Comparison of ENCODE assay signal across 27 mouse cellular contexts in genomic region chr2:50967133-50967532, GRCm38 (mm10).
DNase-seq lines count a peak whose midpoint lies in the region; ATAC-seq and TF ChIP-seq lines count a peak whose summit lies in the region.
"Had no signal": no experiment of that assay in that cellular context is flagged by ENCODE, and none has a peak within 500 bp of the region (broad histone marks: within the 10 kb centered on the region; RNA-seq: fewer than 3 reads in every experiment).

No protein-coding gene starts in this region.

- no peak for TF ChIP-seq EP300 in liver, postnatal 0 days (IDR thresholded peaks at IDR 0.05; ENCODE audit: low read depth)

- H3K9ac ChIP-seq in forebrain, embryonic 11.5 days (ENCODE audit: low read length): no peak overlapping the region
- no peak overlapping the region for H3K9ac ChIP-seq in forebrain, postnatal 0 days
- no peak overlapping the region for H3K9ac ChIP-seq in liver, postnatal 0 days (replicated peaks)
- no peak overlapping the region for H3K9ac ChIP-seq in liver, embryonic 11.5 days (ENCODE audit: low read depth, low read length)
- no peak overlapping the region for H3K9ac ChIP-seq in neural tube, embryonic 15.5 days (replicated peaks)
- H3K9ac ChIP-seq: heart, embryonic 15.5 days; hindbrain, embryonic 15.5 days; liver, embryonic 12.5 days; midbrain, embryonic 13.5 days; stomach, embryonic 15.5 days had no signal

- peaks cover 18% of the 10 kb centered on the region for H3K4me1 ChIP-seq in forebrain, embryonic 11.5 days (replicated peaks; ENCODE audit: control insufficient read depth, insufficient read depth, low read length)
- H3K4me1 ChIP-seq in forebrain, postnatal 0 days (ENCODE audit: insufficient read depth): 0 out of 2 replicates have a peak, but pooled peaks cover 7% of the 10 kb centered on the region
- H3K4me1 ChIP-seq in liver, postnatal 0 days (ENCODE audit: insufficient read depth): 0 out of 2 replicates have a peak, but pooled peaks cover 4% of the 10 kb centered on the region
- no peaks in the 10 kb centered on the region for H3K4me1 ChIP-seq in liver, embryonic 11.5 days (replicated peaks; ENCODE audit: control insufficient read depth, insufficient read depth, low read length)
- H3K4me1 ChIP-seq in neural tube, embryonic 15.5 days: peaks cover 19% of the 10 kb centered on the region
- H3K4me1 ChIP-seq in embryonic facial prominence, embryonic 10.5 days: peaks cover 23% of the 10 kb centered on the region
- H3K4me1 ChIP-seq: liver, embryonic 12.5 days had no signal

- WGBS in forebrain, embryonic 11.5 days: 33% methylated on average over 4 of the region's 4 CpGs
- 21% methylated on average over 4 of the region's 4 CpGs for WGBS in forebrain, postnatal 0 days
- WGBS in liver, postnatal 0 days (ENCODE audit: insufficient replicate concordance): 57% methylated on average over 4 of the region's 4 CpGs
- 73% methylated on average over 4 of the region's 4 CpGs for WGBS in liver, embryonic 11.5 days
- WGBS in neural tube, embryonic 15.5 days: 46% methylated on average over 4 of the region's 4 CpGs
- 74% methylated on average over 4 of the region's 4 CpGs for WGBS in embryonic facial prominence, embryonic 10.5 days

- no peak overlapping the region for H3K4me2 ChIP-seq in forebrain, embryonic 11.5 days (ENCODE audit: low read depth, low read length, severe bottlenecking)
- H3K4me2 ChIP-seq in forebrain, postnatal 0 days (ENCODE audit: low read depth): no peak overlapping the region
- H3K4me2 ChIP-seq in liver, postnatal 0 days (ENCODE audit: low read depth, low read length): no peak overlapping the region
- no peak overlapping the region for H3K4me2 ChIP-seq in liver, embryonic 11.5 days
- no peak overlapping the region for H3K4me2 ChIP-seq in neural tube, embryonic 15.5 days
- H3K4me2 ChIP-seq: heart, embryonic 15.5 days; hindbrain, embryonic 15.5 days; liver, embryonic 12.5 days; midbrain, embryonic 13.5 days; stomach, embryonic 15.5 days had no signal

- peak; percentile 18; the same call in 1 of the 2 replicates for ATAC-seq in forebrain, embryonic 11.5 days (replicated peaks; ENCODE audit: low FRiP score)
- ATAC-seq in forebrain, postnatal 0 days: no peak
- peak; percentile 61 for ATAC-seq in liver, postnatal 0 days
- no peak for ATAC-seq in liver, embryonic 11.5 days (replicated peaks; ENCODE audit: low FRiP score)
- ATAC-seq in neural tube, embryonic 15.5 days (ENCODE audit: low FRiP score): 0 out of 2 replicates have a peak, but pooled peaks have one; percentile 54
- ATAC-seq: CD4-positive, CD25-positive, alpha-beta regulatory T cell, adult 4 months; liver, embryonic 12.5 days; midbrain, embryonic 13.5 days had no signal

- no peak overlapping the region for H3K4me3 ChIP-seq in forebrain, embryonic 11.5 days (ENCODE audit: low read depth, low read length)
- H3K4me3 ChIP-seq in forebrain, postnatal 0 days (ENCODE audit: low read depth, low read length): no peak overlapping the region
- H3K4me3 ChIP-seq in liver, postnatal 0 days (ENCODE audit: low read depth, low read length): no peak overlapping the region
- no peak overlapping the region for H3K4me3 ChIP-seq in liver, embryonic 11.5 days (ENCODE audit: low read depth, low read length)
- H3K4me3 ChIP-seq in neural tube, embryonic 15.5 days (replicated peaks): no peak overlapping the region
- H3K4me3 ChIP-seq in embryonic facial prominence, embryonic 10.5 days: no peak overlapping the region
- H3K4me3 ChIP-seq: heart, embryonic 15.5 days; hindbrain, embryonic 15.5 days; layer of hippocampus, adult 2 months; limb, embryonic 10.5 days; liver, embryonic 12.5 days; midbrain, embryonic 13.5 days; stomach, embryonic 15.5 days had no signal

- no peaks in the 10 kb centered on the region for H3K9me3 ChIP-seq in forebrain, embryonic 11.5 days (ENCODE audit: control insufficient read depth, low read length)
- no peaks in the 10 kb centered on the region for H3K9me3 ChIP-seq in forebrain, postnatal 0 days (ENCODE audit: low read length)
- no peaks in the 10 kb centered on the region for H3K9me3 ChIP-seq in liver, postnatal 0 days (ENCODE audit: low read length)
- no peaks in the 10 kb centered on the region for H3K9me3 ChIP-seq in liver, embryonic 11.5 days (ENCODE audit: control insufficient read depth, low read length)
- no peaks in the 10 kb centered on the region for H3K9me3 ChIP-seq in neural tube, embryonic 15.5 days (replicated peaks)
- 0 out of 2 replicates have a peak, but pooled peaks cover 6% of the 10 kb centered on the region for H3K9me3 ChIP-seq in embryonic facial prominence, embryonic 10.5 days
- H3K9me3 ChIP-seq: heart, embryonic 15.5 days; hindbrain, embryonic 15.5 days; limb, embryonic 10.5 days; liver, embryonic 12.5 days; midbrain, embryonic 13.5 days; stomach, embryonic 15.5 days had no signal

- TF ChIP-seq CTCF in forebrain, postnatal 0 days (IDR thresholded peaks at IDR 0.05; ENCODE audit: low read depth): no peak
- no peak for TF ChIP-seq CTCF in liver, postnatal 0 days (IDR thresholded peaks at IDR 0.05; ENCODE audit: low read depth)

- H3K27ac ChIP-seq in forebrain, embryonic 11.5 days (ENCODE audit: low read depth, low read length): peak overlapping the region; percentile 51; the same call in 1 of the 2 replicates
- H3K27ac ChIP-seq in forebrain, postnatal 0 days (ENCODE audit: low read depth, low read length): no peak overlapping the region
- peak overlapping the region; percentile 34; the same call in 1 of the 2 replicates for H3K27ac ChIP-seq in liver, postnatal 0 days (ENCODE audit: low read depth)
- no peak overlapping the region for H3K27ac ChIP-seq in liver, embryonic 11.5 days (ENCODE audit: low read depth, low read length)
- H3K27ac ChIP-seq in neural tube, embryonic 15.5 days (replicated peaks): no peak overlapping the region
- H3K27ac ChIP-seq in embryonic facial prominence, embryonic 10.5 days (replicated peaks): no peak overlapping the region
- H3K27ac ChIP-seq: heart, embryonic 15.5 days; hindbrain, embryonic 15.5 days; layer of hippocampus, adult 2 months; limb, embryonic 10.5 days; liver, embryonic 12.5 days; midbrain, embryonic 13.5 days; stomach, embryonic 15.5 days had no signal

- peak; percentile 56 for DNase-seq in forebrain, embryonic 11.5 days (ENCODE audit: low spot score)
- no peak for DNase-seq in forebrain, postnatal 0 days
- no peak for DNase-seq in liver, postnatal 0 days
- DNase-seq in liver, embryonic 11.5 days (ENCODE audit: low spot score): no peak
- peak; percentile 23 for DNase-seq in adipocyte (ENCODE audit: low spot score)
- no peak for DNase-seq in spleen, postnatal 14 days (ENCODE audit: low spot score in 2 of 2)
- DNase-seq in embryonic facial prominence, embryonic 10.5 days (ENCODE audit: low spot score): no peak
- DNase-seq: adrenal gland, adult 8-10 months; cerebellum, adult 18-20 months; cerebellum, postnatal 36 days; gastrocnemius, postnatal 36 days; heart, postnatal 36 days; kidney, adult 9 months; kidney, postnatal 25 days; lung, adult 2 months; lung, postnatal 14 days; right cerebral cortex, postnatal 25 days; thymus, postnatal 25 days had no signal

- no peaks in the 10 kb centered on the region for H3K36me3 ChIP-seq in forebrain, embryonic 11.5 days (ENCODE audit: control insufficient read depth, insufficient read depth, low read length)
- H3K36me3 ChIP-seq in forebrain, postnatal 0 days (ENCODE audit: insufficient read depth): no peaks in the 10 kb centered on the region
- no peaks in the 10 kb centered on the region for H3K36me3 ChIP-seq in liver, postnatal 0 days (replicated peaks; ENCODE audit: insufficient read depth, low read length)
- H3K36me3 ChIP-seq in liver, embryonic 11.5 days (ENCODE audit: control insufficient read depth, insufficient read depth, low read length): no peaks in the 10 kb centered on the region
- H3K36me3 ChIP-seq in neural tube, embryonic 15.5 days: no peaks in the 10 kb centered on the region
- no peaks in the 10 kb centered on the region for H3K36me3 ChIP-seq in embryonic facial prominence, embryonic 10.5 days (replicated peaks)
- H3K36me3 ChIP-seq: heart, embryonic 15.5 days; hindbrain, embryonic 15.5 days; limb, embryonic 10.5 days; liver, embryonic 12.5 days; midbrain, embryonic 13.5 days; stomach, embryonic 15.5 days had no signal

- H3K27me3 ChIP-seq in forebrain, embryonic 11.5 days (ENCODE audit: control insufficient read depth, insufficient read depth, low read length): no peaks in the 10 kb centered on the region
- no peaks in the 10 kb centered on the region for H3K27me3 ChIP-seq in forebrain, postnatal 0 days (ENCODE audit: insufficient read depth, low read length)
- H3K27me3 ChIP-seq in liver, postnatal 0 days (ENCODE audit: insufficient read depth, low read length): no peaks in the 10 kb centered on the region
- no peaks in the 10 kb centered on the region for H3K27me3 ChIP-seq in liver, embryonic 11.5 days (replicated peaks; ENCODE audit: control insufficient read depth, insufficient read depth, low read length)
- H3K27me3 ChIP-seq in neural tube, embryonic 15.5 days (replicated peaks): no peaks in the 10 kb centered on the region
- H3K27me3 ChIP-seq in embryonic facial prominence, embryonic 10.5 days (replicated peaks; ENCODE audit: low read depth, poor library complexity, severe bottlenecking): no peaks in the 10 kb centered on the region
- H3K27me3 ChIP-seq: heart, embryonic 15.5 days; hindbrain, embryonic 15.5 days; liver, embryonic 12.5 days; midbrain, embryonic 13.5 days; stomach, embryonic 15.5 days had no signal

Comparison
In these comparisons a context has a peak if more than half of its experiments do, and no peak if none do; other contexts are left out.
1. ATAC-seq: peak in forebrain, embryonic 11.5 days (single experiment), liver, postnatal 0 days (single experiment) and neural tube, embryonic 15.5 days (single experiment); none in forebrain, postnatal 0 days (single experiment) and liver, embryonic 11.5 days (single experiment).
2. DNase-seq: peak in forebrain, embryonic 11.5 days (single experiment) and adipocyte (single experiment); none in forebrain, postnatal 0 days (single experiment), liver, postnatal 0 days (single experiment), liver, embryonic 11.5 days (single experiment), spleen, postnatal 14 days (0 of 2) and embryonic facial prominence, embryonic 10.5 days (single experiment).
3. H3K27ac ChIP-seq: peak in forebrain, embryonic 11.5 days (single experiment) and liver, postnatal 0 days (single experiment); none in forebrain, postnatal 0 days (single experiment), liver, embryonic 11.5 days (single experiment), neural tube, embryonic 15.5 days (single experiment) and embryonic facial prominence, embryonic 10.5 days (single experiment).